Mouse (Mus musculus) gastrocnemius, adult 8-10 months (tissue): ENCODE data around the gene Gm20388. TPM values are rescaled to one million over a fixed set of nuclear protein-coding genes. Genes with fewer than 3 reads are reported as not detected.

ENCODE experiments used
- DNase-seq, 2 experiments: peaks; one replicate each; pipeline ENCODE4 v3.0.0; 2022; ENCODE audit warnings: low spot score in 2 of 2
- total RNA-seq, 4 experiments: library from RNA; stranded (reverse); gene quantifications; 2 replicates each; pipeline ENCODE4 v1.2.4; 2022

Gene Gm20388
- total RNA-seq, 4 experiments from 2014 or later = 4.4 to 20.0 (median 7.9) TPM; not detected in 1

GRCm38 (mm10) chr8:120411059-120411458 is 500.4 kb downstream of the Gm20388 start:
- DNase-seq = no peak

GRCm38 (mm10) chr8:120411862-120412261 is 501.2 kb downstream of the Gm20388 start:
- DNase-seq = no peak

- no peak for DNase-seq
Observed at GRCm38 (mm10) chr8:120412357-120412756, 501.7 kb downstream of the Gm20388 start.

GRCm38 (mm10) chr8:120412911-120413625 is 502.4 kb downstream of the Gm20388 start:
- no peak for DNase-seq

- DNase-seq = no peak
Observed at GRCm38 (mm10) chr8:120413626-120413988, 503.0 kb downstream of the Gm20388 start.

GRCm38 (mm10) chr8:120414216-120414615 is 503.6 kb downstream of the Gm20388 start:
- no peak for DNase-seq

- DNase-seq = no peak
Observed at GRCm38 (mm10) chr8:120415474-120415873, 504.8 kb downstream of the Gm20388 start.

- no peak for DNase-seq
Observed at GRCm38 (mm10) chr8:120416173-120416521, 505.5 kb downstream of the Gm20388 start.

- DNase-seq = peak; percentile 53 to 65
Observed at GRCm38 (mm10) chr8:120416522-120417394, 506.1 kb downstream of the Gm20388 start.

- DNase-seq = no peak
Observed at GRCm38 (mm10) chr8:120418188-120418587, 507.5 kb downstream of the Gm20388 start.

GRCm38 (mm10) chr8:120419675-120420074 is 509.0 kb downstream of the Gm20388 start:
- DNase-seq = no peak

- DNase-seq = no peak
Observed at GRCm38 (mm10) chr8:120420226-120420625, 509.6 kb downstream of the Gm20388 start.

GRCm38 (mm10) chr8:120421638-120422037 is 511.0 kb downstream of the Gm20388 start:
- peak; percentile 59 to 81 for DNase-seq

GRCm38 (mm10) chr8:120422236-120422635 is 511.6 kb downstream of the Gm20388 start:
- DNase-seq = no peak

GRCm38 (mm10) chr8:120423576-120423975 is 512.9 kb downstream of the Gm20388 start:
- no peak for DNase-seq

GRCm38 (mm10) chr8:120424829-120425198 is 514.2 kb downstream of the Gm20388 start:
- no peak for DNase-seq

- no peak for DNase-seq
Observed at GRCm38 (mm10) chr8:120425199-120425941, 514.7 kb downstream of the Gm20388 start.

- DNase-seq = no peak
Observed at GRCm38 (mm10) chr8:120426105-120426504, 515.5 kb downstream of the Gm20388 start.

GRCm38 (mm10) chr8:120426622-120427385 is 516.2 kb downstream of the Gm20388 start:
- no peak for DNase-seq

- DNase-seq = no peak
Observed at GRCm38 (mm10) chr8:120428492-120428891, 517.9 kb downstream of the Gm20388 start.

GRCm38 (mm10) chr8:120429116-120429515 is 518.5 kb downstream of the Gm20388 start:
- DNase-seq = no peak
